In the genomic region with DNA sequence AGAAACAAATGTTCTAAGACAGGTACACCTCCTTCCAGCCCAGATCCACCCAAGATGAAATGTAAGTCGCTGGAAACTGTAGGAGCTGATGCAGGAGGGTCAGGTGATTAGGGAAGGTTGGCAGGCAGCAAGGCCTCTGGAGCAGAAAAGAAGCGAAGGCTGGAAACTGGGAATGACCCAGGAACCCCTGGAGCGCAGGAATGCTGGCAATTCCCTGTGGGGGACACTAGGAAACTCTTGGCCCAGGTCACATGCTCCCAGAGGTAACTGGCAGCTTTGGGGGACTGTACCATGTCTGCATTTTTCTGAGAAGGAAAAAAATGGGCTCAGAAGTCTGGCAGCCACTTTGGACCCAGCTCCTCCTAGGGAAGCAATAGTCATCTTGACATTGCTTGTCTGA, we compare ENCODE assay signal across 21 mouse cellular contexts.
DNase-seq lines count a peak whose midpoint lies in the region; ATAC-seq and TF ChIP-seq lines count a peak whose summit lies in the region.
"Had no signal": no experiment of that assay in that cellular context is flagged by ENCODE, and none has a peak within 500 bp of the region (broad histone marks: within the 10 kb centered on the region; RNA-seq: fewer than 3 reads in every experiment).

No protein-coding gene starts in this region.

- H3K27ac ChIP-seq in liver, postnatal 0 days (ENCODE audit: low read depth), result peak overlapping the region; percentile 44; the same call in 1 of the 2 replicates
- no peak overlapping the region for H3K27ac ChIP-seq in liver, embryonic 11.5 days (ENCODE audit: low read depth, low read length)
- H3K27ac ChIP-seq in embryonic facial prominence, embryonic 10.5 days (replicated peaks), result peak overlapping the region; percentile 52
- peak overlapping the region; percentile 80 for H3K27ac ChIP-seq in kidney, postnatal 0 days
- H3K27ac ChIP-seq in left cerebral cortex, adult 2 months, result no peak overlapping the region
- H3K27ac ChIP-seq: hindbrain, embryonic 12.5 days; limb, embryonic 12.5 days; midbrain, embryonic 12.5 days had no signal

- 64% methylated on average over 3 of the region's 3 CpGs for WGBS in liver, postnatal 0 days (ENCODE audit: insufficient replicate concordance)
- 51% methylated on average over 3 of the region's 3 CpGs for WGBS in liver, embryonic 11.5 days
- 24% methylated on average over 3 of the region's 3 CpGs for WGBS in embryonic facial prominence, embryonic 10.5 days
- WGBS in kidney, postnatal 0 days, result 63% methylated on average over 3 of the region's 3 CpGs

- H3K4me3 ChIP-seq in liver, postnatal 0 days (ENCODE audit: low read depth, low read length), result no peak overlapping the region
- H3K4me3 ChIP-seq in liver, embryonic 11.5 days (ENCODE audit: low read depth, low read length), result no peak overlapping the region
- H3K4me3 ChIP-seq in embryonic facial prominence, embryonic 10.5 days, result no peak overlapping the region
- no peak overlapping the region for H3K4me3 ChIP-seq in kidney, postnatal 0 days (replicated peaks; ENCODE audit: low read depth, low read length)
- no peak overlapping the region for H3K4me3 ChIP-seq in left cerebral cortex, adult 2 months
- H3K4me3 ChIP-seq: heart, embryonic 12.5 days; hindbrain, embryonic 12.5 days; limb, embryonic 12.5 days; midbrain, embryonic 12.5 days; myocyte had no signal

- no peaks in the 10 kb centered on the region for H3K27me3 ChIP-seq in liver, postnatal 0 days (ENCODE audit: insufficient read depth, low read length)
- H3K27me3 ChIP-seq in liver, embryonic 11.5 days (replicated peaks; ENCODE audit: control insufficient read depth, insufficient read depth, low read length), result no peaks in the 10 kb centered on the region
- no peaks in the 10 kb centered on the region for H3K27me3 ChIP-seq in embryonic facial prominence, embryonic 10.5 days (replicated peaks; ENCODE audit: low read depth, poor library complexity, severe bottlenecking)
- H3K27me3 ChIP-seq in kidney, postnatal 0 days (ENCODE audit: insufficient read depth, low read length), result no peaks in the 10 kb centered on the region
- H3K27me3 ChIP-seq: heart, embryonic 12.5 days; hindbrain, embryonic 12.5 days; limb, embryonic 12.5 days; midbrain, embryonic 12.5 days had no signal

- H3K9me3 ChIP-seq in liver, postnatal 0 days (ENCODE audit: low read length), result no peaks in the 10 kb centered on the region
- no peaks in the 10 kb centered on the region for H3K9me3 ChIP-seq in liver, embryonic 11.5 days (ENCODE audit: control insufficient read depth, low read length)
- H3K9me3 ChIP-seq in embryonic facial prominence, embryonic 10.5 days, result no peaks in the 10 kb centered on the region
- H3K9me3 ChIP-seq in kidney, postnatal 0 days (replicated peaks; ENCODE audit: low read length), result no peaks in the 10 kb centered on the region
- H3K9me3 ChIP-seq: heart, embryonic 12.5 days; hindbrain, embryonic 12.5 days; limb, embryonic 12.5 days; midbrain, embryonic 12.5 days had no signal

- H3K9ac ChIP-seq in liver, postnatal 0 days (replicated peaks), result no peak overlapping the region
- no peak overlapping the region for H3K9ac ChIP-seq in liver, embryonic 11.5 days (ENCODE audit: low read depth, low read length)
- H3K9ac ChIP-seq in kidney, postnatal 0 days (ENCODE audit: low read depth, low read length), result no peak overlapping the region
- H3K9ac ChIP-seq: heart, embryonic 12.5 days; hindbrain, embryonic 12.5 days; limb, embryonic 12.5 days; midbrain, embryonic 12.5 days had no signal

- H3K4me2 ChIP-seq in liver, postnatal 0 days (ENCODE audit: low read depth, low read length), result no peak overlapping the region
- H3K4me2 ChIP-seq in liver, embryonic 11.5 days, result no peak overlapping the region
- no peak overlapping the region for H3K4me2 ChIP-seq in kidney, postnatal 0 days (ENCODE audit: low read length)
- H3K4me2 ChIP-seq: heart, embryonic 12.5 days; hindbrain, embryonic 12.5 days; limb, embryonic 12.5 days; midbrain, embryonic 12.5 days had no signal

- DNase-seq in liver, postnatal 0 days, result no peak
- no peak for DNase-seq in liver, embryonic 11.5 days (ENCODE audit: low spot score)
- no peak for DNase-seq in embryonic facial prominence, embryonic 10.5 days (ENCODE audit: low spot score)
- no peak for DNase-seq in kidney, postnatal 0 days (ENCODE audit: low spot score)
- no peak for DNase-seq in left cerebral cortex, adult 2 months (ENCODE audit: extremely low spot score in 1 of 2, low spot score in 2 of 2)
- no peak for DNase-seq in thymus, postnatal 0 days (ENCODE audit: low spot score)
- no peak for DNase-seq in cerebellum, adult 8-10 months
- DNase-seq: adrenal gland, adult 2 months; cerebellum, adult 9-11 months; gastrocnemius, postnatal 36 days; layer of hippocampus, postnatal 36 days; lung, adult 2 months; lung, postnatal 4 days; thymus, adult 18-20 months had no signal

- H3K4me1 ChIP-seq in liver, postnatal 0 days (ENCODE audit: insufficient read depth), result peaks cover 60% of the 10 kb centered on the region
- H3K4me1 ChIP-seq in liver, embryonic 11.5 days (replicated peaks; ENCODE audit: control insufficient read depth, insufficient read depth, low read length), result peaks cover 10% of the 10 kb centered on the region; the same call in 1 of the 2 replicates
- H3K4me1 ChIP-seq in embryonic facial prominence, embryonic 10.5 days, result peaks cover 76% of the 10 kb centered on the region
- H3K4me1 ChIP-seq in kidney, postnatal 0 days (replicated peaks; ENCODE audit: insufficient read depth, low read length), result peaks cover 48% of the 10 kb centered on the region
- H3K4me1 ChIP-seq: midbrain, embryonic 12.5 days had no signal

- intact Hi-C loops in left cerebral cortex, adult 2 months (cut with DNase I), result no loop called here

- no peak for TF ChIP-seq CTCF in liver, postnatal 0 days (IDR thresholded peaks at IDR 0.05; ENCODE audit: low read depth)
- TF ChIP-seq CTCF in kidney, postnatal 0 days (IDR thresholded peaks at IDR 0.05; ENCODE audit: low read depth), result no peak
- TF ChIP-seq CTCF in left cerebral cortex, adult 2 months (IDR thresholded peaks at IDR 0.05), result no peak

- ATAC-seq in liver, postnatal 0 days, result no peak
- no peak for ATAC-seq in liver, embryonic 11.5 days (replicated peaks; ENCODE audit: low FRiP score)
- no peak for ATAC-seq in kidney, postnatal 0 days (replicated peaks; ENCODE audit: low FRiP score, low read depth)
- ATAC-seq: CD4-positive, CD25-positive, alpha-beta regulatory T cell, adult 4 months; intestine, postnatal 0 days had no signal

- TF ChIP-seq EP300 in liver, postnatal 0 days (IDR thresholded peaks at IDR 0.05; ENCODE audit: low read depth), result no peak

- H3K36me3 ChIP-seq in liver, postnatal 0 days (replicated peaks; ENCODE audit: insufficient read depth, low read length), result peaks cover 5% of the 10 kb centered on the region; the same call in 1 of the 2 replicates
- H3K36me3 ChIP-seq in liver, embryonic 11.5 days (ENCODE audit: control insufficient read depth, insufficient read depth, low read length), result no peaks in the 10 kb centered on the region
- H3K36me3 ChIP-seq in embryonic facial prominence, embryonic 10.5 days (replicated peaks), result no peaks in the 10 kb centered on the region
- H3K36me3 ChIP-seq in kidney, postnatal 0 days (ENCODE audit: insufficient read depth, low read length), result no peaks in the 10 kb centered on the region
- H3K36me3 ChIP-seq: hindbrain, embryonic 12.5 days; midbrain, embryonic 12.5 days had no signal

Comparison
In these comparisons a context has a peak if more than half of its experiments do, and no peak if none do; other contexts are left out.
1. H3K27ac ChIP-seq: peak in liver, postnatal 0 days (single experiment), embryonic facial prominence, embryonic 10.5 days (single experiment) and kidney, postnatal 0 days (single experiment); none in liver, embryonic 11.5 days (single experiment) and left cerebral cortex, adult 2 months (single experiment).